Mouse (Mus musculus): Measurements from ENCODE around the gene Rad54l2.

DNA sequence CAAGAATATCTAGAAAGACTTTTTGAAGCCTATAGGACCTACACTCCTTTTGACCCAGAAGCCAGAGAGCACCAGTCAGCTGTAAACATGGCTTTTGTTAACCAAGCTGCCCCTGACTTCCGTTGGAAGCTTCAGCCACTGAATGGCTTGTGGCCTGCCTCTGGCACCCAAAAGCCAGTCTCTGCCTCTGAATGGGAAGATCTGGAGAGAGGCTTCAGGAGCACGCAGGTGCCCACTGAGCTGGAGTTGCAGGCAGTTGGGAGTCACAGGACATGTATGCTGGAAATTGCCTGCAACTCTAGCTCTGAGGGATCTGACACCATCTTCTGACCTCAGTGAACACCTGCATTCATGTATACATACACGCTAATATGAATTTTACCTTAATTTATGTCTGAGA is 8.9 kb downstream of the Rad54l2 start:
- TF ChIP-seq CTCF (IDR thresholded peaks at IDR 0.05; ENCODE audit: low read depth), result no peak
- no peak for TF ChIP-seq EP300 (optimal IDR thresholded peaks at IDR 0.05)
